Comparison of ENCODE assay signal across 11 mouse cellular contexts in the genomic region with DNA sequence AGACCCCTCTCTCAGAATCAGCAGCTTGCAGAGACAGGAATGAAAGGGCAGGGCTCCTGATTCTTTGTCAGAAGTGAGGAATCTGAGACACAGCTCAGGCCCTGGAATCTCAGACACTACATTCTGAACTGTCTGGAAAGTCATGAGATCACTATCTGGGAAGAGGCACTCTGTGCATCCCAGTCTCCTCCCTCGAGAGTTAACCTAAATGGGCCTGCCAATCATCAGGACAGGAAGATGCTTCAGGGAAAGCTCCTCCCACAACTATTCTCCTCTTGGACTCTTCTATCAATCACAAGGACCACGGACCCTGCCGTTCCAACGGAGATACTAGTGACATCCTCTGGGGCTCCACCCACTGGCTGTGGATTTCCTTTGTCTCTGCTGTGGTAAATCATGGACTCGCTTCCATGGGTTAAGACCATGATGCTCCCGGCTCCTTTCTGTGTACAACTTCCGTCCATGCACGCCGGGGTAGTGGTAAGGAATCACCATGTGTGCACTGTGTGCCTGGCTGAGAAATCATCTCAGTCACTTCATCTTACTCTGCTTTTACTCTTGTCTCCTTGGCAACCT.
DNase-seq lines count a peak whose midpoint lies in the region; ATAC-seq and TF ChIP-seq lines count a peak whose summit lies in the region.
"Had no signal": no experiment of that assay in that cellular context is flagged by ENCODE, and none has a peak within 500 bp of the region (broad histone marks: within the 10 kb centered on the region; RNA-seq: fewer than 3 reads in every experiment).

No protein-coding gene starts in this region.

- no peaks in the 10 kb centered on the region for H3K9me3 ChIP-seq in heart, embryonic 13.5 days
- no peaks in the 10 kb centered on the region for H3K9me3 ChIP-seq in hindbrain, embryonic 13.5 days
- no peaks in the 10 kb centered on the region for H3K9me3 ChIP-seq in stomach, postnatal 0 days (ENCODE audit: control insufficient read depth, low read length)

- H3K27ac ChIP-seq in heart, embryonic 13.5 days (replicated peaks): peak overlapping the region; percentile 33
- H3K27ac ChIP-seq in hindbrain, embryonic 13.5 days: peak overlapping the region; percentile 62
- no peak overlapping the region for H3K27ac ChIP-seq in stomach, postnatal 0 days (replicated peaks)
- H3K27ac ChIP-seq: macrophage had no signal

- no peak for ATAC-seq in heart, embryonic 13.5 days (ENCODE audit: extremely low read depth, insufficient number of reproducible peaks, low FRiP score, low TSS enrichment)
- ATAC-seq in hindbrain, embryonic 13.5 days (ENCODE audit: low FRiP score): peak; percentile 32; the same call in 1 of the 2 replicates
- ATAC-seq in stomach, postnatal 0 days (ENCODE audit: low FRiP score, low TSS enrichment): 0 out of 2 replicates have a peak, but pooled peaks have one; percentile 24
- ATAC-seq in activated CD4-positive, CD25-positive, alpha-beta regulatory T cell, adult 4 months: no peak
- ATAC-seq: forebrain, postnatal 0 days had no signal

- TF ChIP-seq CTCF in lung, adult 2 months (IDR thresholded peaks at IDR 0.05; ENCODE audit: insufficient read depth, low read length): no peak
- no peak for TF ChIP-seq CTCF in stomach, postnatal 0 days (IDR thresholded peaks at IDR 0.05; ENCODE audit: low read depth)

- no peak overlapping the region for H3K9ac ChIP-seq in heart, embryonic 13.5 days
- H3K9ac ChIP-seq in hindbrain, embryonic 13.5 days: no peak overlapping the region
- no peak overlapping the region for H3K9ac ChIP-seq in stomach, postnatal 0 days (ENCODE audit: low read length)
- H3K9ac ChIP-seq: forebrain, postnatal 0 days had no signal

- TF ChIP-seq EP300 in stomach, postnatal 0 days (optimal IDR thresholded peaks at IDR 0.05): no peak

- intact Hi-C loops in heart, postnatal 25 days (cut with DNase I): no loop called here

- WGBS in heart, embryonic 13.5 days: 53% methylated on average over 9 of the region's 9 CpGs
- WGBS in lung, adult 2 months: 58% methylated on average over 9 of the region's 9 CpGs
- WGBS in hindbrain, embryonic 13.5 days: 57% methylated on average over 9 of the region's 9 CpGs
- 62% methylated on average over 9 of the region's 9 CpGs for WGBS in stomach, postnatal 0 days

- no peak for DNase-seq in heart, postnatal 25 days (ENCODE audit: low spot score)
- peak; percentile 42 for DNase-seq in lung, postnatal 10 days
- DNase-seq in lung, adult 2 months: no peak
- no peak for DNase-seq in stomach, postnatal 0 days (ENCODE audit: low spot score)
- DNase-seq in ovary, postnatal 36 days (ENCODE audit: low spot score): no peak
- DNase-seq: cerebellum, postnatal 36 days; forebrain, postnatal 0 days had no signal

- no peak overlapping the region for H3K4me3 ChIP-seq in heart, embryonic 13.5 days
- no peak overlapping the region for H3K4me3 ChIP-seq in lung, adult 2 months (replicated peaks; ENCODE audit: extremely low read depth, low read depth, low read length)
- no peak overlapping the region for H3K4me3 ChIP-seq in hindbrain, embryonic 13.5 days
- no peak overlapping the region for H3K4me3 ChIP-seq in stomach, postnatal 0 days (ENCODE audit: low read depth, low read length)

- TF ChIP-seq POLR2A in lung, adult 2 months (IDR thresholded peaks at IDR 0.05; ENCODE audit: borderline replicate concordance, extremely low read depth, low read depth, low read length): no peak

- no peaks in the 10 kb centered on the region for H3K27me3 ChIP-seq in heart, embryonic 13.5 days (replicated peaks)
- H3K27me3 ChIP-seq in hindbrain, embryonic 13.5 days: no peaks in the 10 kb centered on the region
- no peaks in the 10 kb centered on the region for H3K27me3 ChIP-seq in stomach, postnatal 0 days (ENCODE audit: control insufficient read depth, insufficient read depth, low read length)

- peaks cover 9% of the 10 kb centered on the region; the same call in 1 of the 2 replicates for H3K36me3 ChIP-seq in heart, embryonic 13.5 days
- H3K36me3 ChIP-seq in hindbrain, embryonic 13.5 days: no peaks in the 10 kb centered on the region
- H3K36me3 ChIP-seq in stomach, postnatal 0 days (ENCODE audit: control insufficient read depth, insufficient read depth, low read length): no peaks in the 10 kb centered on the region

- peaks cover 25% of the 10 kb centered on the region for H3K4me1 ChIP-seq in heart, embryonic 13.5 days
- H3K4me1 ChIP-seq in lung, adult 2 months (ENCODE audit: control insufficient read depth, insufficient read depth, low read length): peaks cover 3% of the 10 kb centered on the region; the same call in 1 of the 2 replicates
- peaks cover 23% of the 10 kb centered on the region for H3K4me1 ChIP-seq in hindbrain, embryonic 13.5 days (replicated peaks)
- no peaks in the 10 kb centered on the region; the same call in 1 of the 2 replicates for H3K4me1 ChIP-seq in stomach, postnatal 0 days (replicated peaks; ENCODE audit: control insufficient read depth, insufficient read depth)

- no peak overlapping the region for H3K4me2 ChIP-seq in heart, embryonic 13.5 days
- no peak overlapping the region for H3K4me2 ChIP-seq in hindbrain, embryonic 13.5 days
- H3K4me2 ChIP-seq in stomach, postnatal 0 days (replicated peaks; ENCODE audit: low read depth): no peak overlapping the region

Comparison
In these comparisons a context has a peak if more than half of its experiments do, and no peak if none do; other contexts are left out.
1. ATAC-seq: peak in hindbrain, embryonic 13.5 days (single experiment) and stomach, postnatal 0 days (single experiment); none in heart, embryonic 13.5 days (single experiment) and activated CD4-positive, CD25-positive, alpha-beta regulatory T cell, adult 4 months (single experiment).